Mouse (Mus musculus): ENCODE data around the gene Abcc8. TPM values are rescaled to one million over a fixed set of nuclear protein-coding genes. Genes with fewer than 3 reads are reported as not detected.

Abcc8 gene
- polyA plus RNA-seq (2014; fragmentation: Illumina TruSeq; extraction: RNeasy Lipid Tissue Mini Kit (QIAGEN cat#74804); ENCODE audit: low replicate concordance) = not detected

GRCm38 (mm10) chr7:46179431-46180275 is at the start of gene Abcc8:
TSS of gene Abcc8 (minus strand) at chr7:46180033.

GRCm38 (mm10) chr7:46100563-46100962 is 79.3 kb downstream of the Abcc8 start, which contains the start of gene Kcnj11:
TSS of gene Kcnj11 (minus strand) at chr7:46100764.

Other genes with a start within 250 kb of the Abcc8 start
- gene Abcc6, start 149.7 kb downstream of the Abcc8 start, polyA plus RNA-seq (2014; fragmentation: Illumina TruSeq; extraction: RNeasy Lipid Tissue Mini Kit (QIAGEN cat#74804); ENCODE audit: low replicate concordance) = 0.37 TPM
- gene Nomo1, start 146.3 kb downstream of the Abcc8 start, polyA plus RNA-seq (2014; fragmentation: Illumina TruSeq; extraction: RNeasy Lipid Tissue Mini Kit (QIAGEN cat#74804); ENCODE audit: low replicate concordance) = 4.3 TPM
- gene Kcnj11, start 79.3 kb downstream of the Abcc8 start, polyA plus RNA-seq (2014; fragmentation: Illumina TruSeq; extraction: RNeasy Lipid Tissue Mini Kit (QIAGEN cat#74804); ENCODE audit: low replicate concordance) = not detected
- 3.9 TPM for gene Ush1c, start 58.5 kb upstream of the Abcc8 start, polyA plus RNA-seq (2014; fragmentation: Illumina TruSeq; extraction: RNeasy Lipid Tissue Mini Kit (QIAGEN cat#74804); ENCODE audit: low replicate concordance)
- gene Otog, start 61.0 kb upstream of the Abcc8 start, polyA plus RNA-seq (2014; fragmentation: Illumina TruSeq; extraction: RNeasy Lipid Tissue Mini Kit (QIAGEN cat#74804); ENCODE audit: low replicate concordance) = not detected
- gene Myod1, start 196.4 kb upstream of the Abcc8 start, polyA plus RNA-seq (2014; fragmentation: Illumina TruSeq; extraction: RNeasy Lipid Tissue Mini Kit (QIAGEN cat#74804); ENCODE audit: low replicate concordance) = not detected
- 0.07 TPM for gene Kcnc1, start 216.5 kb upstream of the Abcc8 start, polyA plus RNA-seq (2014; fragmentation: Illumina TruSeq; extraction: RNeasy Lipid Tissue Mini Kit (QIAGEN cat#74804); ENCODE audit: low replicate concordance)